Mouse (Mus musculus) MEL (cell line): Measurements from ENCODE around the gene Gtf3c4. TPM values are rescaled to one million over a fixed set of nuclear protein-coding genes. Genes with fewer than 3 reads are reported as not detected.

Source experiments
- DNase-seq: peaks from one replicate; pipeline ENCODE4 v3.0.0; 2011; ENCODE audit warnings: low read depth, low spot score
- H3K27ac ChIP-seq: 2 replicates; pipeline ENCODE4 v1.5.1; 2012; ENCODE audit warnings: low read depth, mild to moderate bottlenecking, control low read depth, low read length, moderate library complexity; ENCODE audit not compliant: control insufficient read depth
- H3K27me3 ChIP-seq, 2 experiments: fragments of 150-350 bp in 1 of 2; sonication (generic) in 1 of 2; 2 replicates each; pipeline ENCODE4 v1.6.1; 2012; ENCODE audit warnings: low read length in 2 of 2, mild to moderate bottlenecking in 2 of 2, improper control_type of control experiment in 1 of 2, moderate library complexity in 1 of 2; ENCODE audit not compliant: insufficient read depth in 2 of 2, control insufficient read depth in 1 of 2
- H3K36me3 ChIP-seq, 2 experiments: 2 replicates each; pipeline ENCODE4 v1.6.1; 2012 to 2014; ENCODE audit warnings: low read length in 2 of 2, improper control_type of control experiment in 1 of 2, inconsistent platforms in 1 of 2, mild to moderate bottlenecking in 1 of 2; ENCODE audit not compliant: insufficient read depth in 2 of 2, control insufficient read depth in 1 of 2
- H3K4me1 ChIP-seq, 2 experiments: fragments of 150-350 bp in 1 of 2; sonication (generic) in 1 of 2; 2 replicates each; pipeline ENCODE4 v1.6.1; 2012; ENCODE audit warnings: low read length in 2 of 2, improper control_type of control experiment in 1 of 2, mild to moderate bottlenecking in 1 of 2; ENCODE audit not compliant: insufficient read depth in 2 of 2, control insufficient read depth in 1 of 2
- H3K4me3 ChIP-seq, 2 experiments: fragments of 150-350 bp in 1 of 2; sonication (generic) in 1 of 2; 2 replicates each; pipeline ENCODE4 v1.5.1; 2012; ENCODE audit warnings: low read depth in 2 of 2, low read length in 2 of 2, mild to moderate bottlenecking in 2 of 2, moderate library complexity in 2 of 2, control low read depth in 1 of 2, improper control_type of control experiment in 1 of 2; ENCODE audit not compliant: control insufficient read depth in 1 of 2, insufficient read depth in 1 of 2
- H3K79me2 ChIP-seq: 2 replicates; pipeline ENCODE4 v1.6.1; 2012; ENCODE audit warnings: mild to moderate bottlenecking, low read length, moderate library complexity; ENCODE audit not compliant: control insufficient read depth, poor library complexity, insufficient read depth
- H3K9ac ChIP-seq: 2 replicates; pipeline ENCODE4 v1.6.1; 2012; ENCODE audit warnings: low read depth, mild to moderate bottlenecking, control low read depth, low read length, moderate library complexity; ENCODE audit not compliant: control insufficient read depth, poor library complexity, severe bottlenecking
- H3K9me3 ChIP-seq: fragments of 150-350 bp; sonication (generic); replicated peaks from 2 replicates; pipeline ENCODE4 v1.6.1; 2012; ENCODE audit warnings: mild to moderate bottlenecking, low read length, improper control_type of control experiment, moderate library complexity; ENCODE audit not compliant: insufficient read depth
- CHD2 ChIP-seq: IDR thresholded peaks from 2 replicates; pipeline ENCODE4 v1.6.1; 2011; ENCODE audit warnings: low read length, improper control_type of control experiment
- CTCF ChIP-seq, 3 experiments: IDR thresholded peaks in 2 of 3; conservative IDR thresholded peaks in 1 of 3; 2 replicates each; pipeline ENCODE4 v1.5.1; 2011 to 2012; ENCODE audit warnings: low read length in 3 of 3, low read depth in 2 of 3, mild to moderate bottlenecking in 2 of 3, improper control_type of control experiment in 1 of 3, inconsistent platforms in 1 of 3, mixed read lengths in 1 of 3, moderate library complexity in 1 of 3; ENCODE audit not compliant: control insufficient read depth in 1 of 3, insufficient read depth in 1 of 3, poor library complexity in 1 of 3, severe bottlenecking in 1 of 3
- E2F4 ChIP-seq: IDR thresholded peaks from 2 replicates; pipeline ENCODE4 v1.6.1; 2011; ENCODE audit warnings: low read depth, low read length, improper control_type of control experiment, borderline replicate concordance
- ELF1 ChIP-seq: IDR thresholded peaks from 2 replicates; pipeline ENCODE4 v1.6.1; 2014; ENCODE audit warnings: low read depth, mild to moderate bottlenecking, inconsistent platforms, low read length, improper control_type of control experiment, moderate library complexity
- EP300 ChIP-seq, 2 experiments: IDR thresholded peaks; 2 replicates each; pipeline ENCODE4 v1.6.1; 2011; ENCODE audit warnings: improper control_type of control experiment in 2 of 2, low read length in 2 of 2, low read depth in 1 of 2, mild to moderate bottlenecking in 1 of 2
- ETS1 ChIP-seq: IDR thresholded peaks from 2 replicates; pipeline ENCODE4 v1.6.1; 2012; ENCODE audit warnings: low read depth, mild to moderate bottlenecking, inconsistent platforms, low read length, improper control_type of control experiment, moderate library complexity
- GABPA ChIP-seq: IDR thresholded peaks from 2 replicates; pipeline ENCODE4 v1.6.1; 2012; ENCODE audit warnings: low read depth, mild to moderate bottlenecking, inconsistent platforms, low read length, improper control_type of control experiment, moderate library complexity
- GATA1 ChIP-seq: IDR thresholded peaks from 2 replicates; pipeline ENCODE4 v1.6.1; 2011; ENCODE audit warnings: low read depth, low read length, improper control_type of control experiment
- HCFC1 ChIP-seq: IDR thresholded peaks from 2 replicates; pipeline ENCODE4 v1.6.1; 2012; ENCODE audit warnings: low read depth, mild to moderate bottlenecking, inconsistent platforms, low read length, improper control_type of control experiment, moderate library complexity
- JUND ChIP-seq: IDR thresholded peaks from 2 replicates; pipeline ENCODE4 v1.6.1; 2011; ENCODE audit warnings: low read depth, mild to moderate bottlenecking, improper control_type of control experiment, low read length
- KAT2A ChIP-seq: conservative IDR thresholded peaks from 2 replicates; pipeline ENCODE4 v1.6.1; 2012; ENCODE audit warnings: low read depth, low read length, improper control_type of control experiment, inconsistent platforms
- MAFK ChIP-seq: IDR thresholded peaks from 2 replicates; pipeline ENCODE4 v1.6.1; 2011; ENCODE audit warnings: low read depth, mild to moderate bottlenecking, low read length, improper control_type of control experiment, borderline replicate concordance
- MAX ChIP-seq: IDR thresholded peaks from 2 replicates; pipeline ENCODE4 v1.6.1; 2011; ENCODE audit warnings: low read length, improper control_type of control experiment
- MAZ ChIP-seq: IDR thresholded peaks from 2 replicates; pipeline ENCODE4 v1.6.1; 2012; ENCODE audit warnings: low read depth, mild to moderate bottlenecking, inconsistent platforms, low read length, improper control_type of control experiment
- MEF2A ChIP-seq: IDR thresholded peaks from 2 replicates; pipeline ENCODE4 v1.6.1; 2014; ENCODE audit warnings: low read depth, mild to moderate bottlenecking, inconsistent platforms, low read length, improper control_type of control experiment; ENCODE audit not compliant: poor library complexity, insufficient replicate concordance, severe bottlenecking; ENCODE audit errors: extremely low read depth
- MXI1 ChIP-seq: IDR thresholded peaks from 2 replicates; pipeline ENCODE4 v1.6.1; 2011; ENCODE audit warnings: mild to moderate bottlenecking, low read depth, low read length, improper control_type of control experiment
- MYB ChIP-seq: IDR thresholded peaks from 2 replicates; pipeline ENCODE4 v1.6.1; 2011; ENCODE audit warnings: mild to moderate bottlenecking, low read depth, low read length, improper control_type of control experiment
- NELFE ChIP-seq: IDR thresholded peaks from 2 replicates; pipeline ENCODE4 v1.6.1; 2011; ENCODE audit warnings: low read depth, low read length, improper control_type of control experiment
- POLR2A ChIP-seq, 2 experiments: IDR thresholded peaks; 2 replicates each; pipeline ENCODE4 v1.6.1; 2011 to 2012; ENCODE audit warnings: low read length in 2 of 2, mild to moderate bottlenecking in 2 of 2, control low read depth in 1 of 2, improper control_type of control experiment in 1 of 2, low read depth in 1 of 2, moderate library complexity in 1 of 2; ENCODE audit not compliant: control insufficient read depth in 1 of 2, insufficient read depth in 1 of 2, poor library complexity in 1 of 2
- RCOR1 ChIP-seq: IDR thresholded peaks from 2 replicates; pipeline ENCODE4 v1.6.1; 2012; ENCODE audit warnings: low read depth, mild to moderate bottlenecking, inconsistent platforms, low read length, improper control_type of control experiment
- SIN3A ChIP-seq: IDR thresholded peaks from 2 replicates; pipeline ENCODE4 v1.6.1; 2012; ENCODE audit warnings: low read length, improper control_type of control experiment, inconsistent platforms
- TAL1 ChIP-seq: IDR thresholded peaks from 2 replicates; pipeline ENCODE4 v1.6.1; 2012; ENCODE audit warnings: mild to moderate bottlenecking, inconsistent platforms, low read length, moderate library complexity, mixed read lengths
- TCF12 ChIP-seq: IDR thresholded peaks from 2 replicates; pipeline ENCODE4 v1.6.1; 2014; ENCODE audit warnings: low read depth, mild to moderate bottlenecking, inconsistent platforms, low read length, improper control_type of control experiment, moderate library complexity
- UBTF ChIP-seq: IDR thresholded peaks from 2 replicates; pipeline ENCODE4 v1.6.1; 2012; ENCODE audit warnings: low read depth, mild to moderate bottlenecking, inconsistent platforms, low read length, improper control_type of control experiment, moderate library complexity, borderline replicate concordance; ENCODE audit not compliant: insufficient read depth
- ZKSCAN1 ChIP-seq: IDR thresholded peaks from 2 replicates; pipeline ENCODE4 v1.6.1; 2012; ENCODE audit warnings: low read depth, mild to moderate bottlenecking, inconsistent platforms, low read length, improper control_type of control experiment, moderate library complexity
- ZMIZ1 ChIP-seq: IDR thresholded peaks from 2 replicates; pipeline ENCODE4 v1.6.1; 2012; ENCODE audit warnings: low read depth, mild to moderate bottlenecking, inconsistent platforms, low read length, improper control_type of control experiment, moderate library complexity
- ZNF384 ChIP-seq: IDR thresholded peaks from 2 replicates; pipeline ENCODE4 v1.6.1; 2012; ENCODE audit warnings: low read depth, mild to moderate bottlenecking, inconsistent platforms, low read length, improper control_type of control experiment
- polyA plus RNA-seq, 2 experiments: library from polyadenylated mRNA; stranded (reverse) in 1 of 2; unstranded in 1 of 2; fragments of >175 nt in 1 of 2; fragments of >200 nt in 1 of 2; gene quantifications; 2 replicates each; pipeline versions ENCODE4 v1.2.1 to v1.2.4; 2012; ENCODE audit warnings: low replicate concordance in 2 of 2, low read depth in 1 of 2; ENCODE audit not compliant: insufficient read length in 2 of 2, insufficient read depth in 1 of 2, missing spikeins in 1 of 2
- total RNA-seq: library from RNA; depleted of rRNA; stranded (reverse); fragments of 300-350 nt; gene quantifications from 2 replicates; pipeline ENCODE4 v1.2.3, GENCODE M21; 2012

Gene Gtf3c4
- total and polyA plus RNA-seq, 3 experiments: 28.3 to 37.4 TPM; not detected in 1

- no peak for TF ChIP-seq MXI1
- TF ChIP-seq UBTF: no peak
- TF ChIP-seq MYB: no peak
- TF ChIP-seq CTCF (IDR thresholded peaks at IDR 0.05 in 2 of 3, conservative IDR thresholded peaks at IDR 0.05 in 1 of 3; ENCODE audit: control insufficient read depth in 1 of 3, insufficient read depth in 1 of 3, low read depth in 2 of 3, low read length in 3 of 3, poor library complexity in 1 of 3, severe bottlenecking in 1 of 3): no peak
- no peak for TF ChIP-seq ZNF384
- TF ChIP-seq ZMIZ1: no peak
- TF ChIP-seq ETS1: no peak
- no peak for TF ChIP-seq HCFC1
- TF ChIP-seq MAZ: no peak
- no peak for TF ChIP-seq POLR2A (IDR thresholded peaks at IDR 0.05; ENCODE audit: control insufficient read depth in 1 of 2, insufficient read depth in 1 of 2, low read depth in 1 of 2, low read length in 2 of 2, poor library complexity in 1 of 2)
- no peak for TF ChIP-seq TCF12
- TF ChIP-seq MEF2A: no peak
- no peak for TF ChIP-seq TAL1
- TF ChIP-seq GATA1: no peak
- no peak for TF ChIP-seq ELF1
- TF ChIP-seq SIN3A: no peak
- no peak for TF ChIP-seq NELFE
- no peak for DNase-seq
Measured at GRCm38 (mm10) chr2:28818866-28819265, 21.3 kb downstream of the Gtf3c4 start.

GRCm38 (mm10) chr2:28810260-28811013, 29.7 kb downstream of the Gtf3c4 start:
- H3K9ac ChIP-seq: no peak overlapping the region
- TF ChIP-seq MAX (no peak), SIN3A (no peak), POLR2A (IDR thresholded peaks at IDR 0.05; ENCODE audit: control insufficient read depth in 1 of 2, insufficient read depth in 1 of 2, low read depth in 1 of 2, low read length in 2 of 2, poor library complexity in 1 of 2) (no peak), RCOR1 (no peak), MYB (no peak), JUND (no peak), ZKSCAN1 (no peak), CHD2 (no peak), NELFE (no peak), ELF1 (no peak), HCFC1 (no peak), TAL1 (no peak), MEF2A (no peak), EP300 (IDR thresholded peaks at IDR 0.05; ENCODE audit: low read depth in 1 of 2, low read length in 2 of 2) (no peak), E2F4 (no peak), GABPA (no peak), KAT2A (no peak), MAFK (no peak), MAZ (no peak)
- H3K79me2 ChIP-seq: no peaks in the 10 kb centered on the region
- no peaks in the 10 kb centered on the region for H3K36me3 ChIP-seq
- H3K4me1 ChIP-seq: no peaks in the 10 kb centered on the region
- no peaks in the 10 kb centered on the region for H3K9me3 ChIP-seq
- no peak overlapping the region for H3K27ac ChIP-seq
- peaks cover 0 to 2% of the 10 kb centered on the region in 2 experiments; a peak in 3 of 4 replicates for H3K27me3 ChIP-seq
- no peak overlapping the region for H3K4me3 ChIP-seq
- DNase-seq: no peak

More at GRCm38 (mm10) chr2:28818866-28819265, 21.3 kb downstream of the Gtf3c4 start:
- H3K36me3 ChIP-seq: peaks cover 0 to 1% of the 10 kb centered on the region in 2 experiments; a peak in 1 of 4 replicates
- no peaks in the 10 kb centered on the region for H3K79me2 ChIP-seq
- no peak overlapping the region for H3K4me3 ChIP-seq
- no peak overlapping the region for H3K27ac ChIP-seq
- no peaks in the 10 kb centered on the region for H3K4me1 ChIP-seq
- no peaks in the 10 kb centered on the region for H3K27me3 ChIP-seq
- H3K9ac ChIP-seq: no peak overlapping the region
- H3K9me3 ChIP-seq: no peaks in the 10 kb centered on the region
